Mouse (Mus musculus) forelimb bud, embryonic 11.5 days (tissue): ENCODE measurements around the gene Pced1b.
"Not testable (repeated sequence)": the region's sequence is repeated elsewhere in the genome, so short reads cannot be mapped to it uniquely, and the experiment has no call there.

ENCODE experiments used
- DNase-seq: peaks from one replicate; pipeline ENCODE4 v3.0.0-alpha.2; 2012; ENCODE audit warnings: low read depth, low spot score

Gene Pced1b

DNA sequence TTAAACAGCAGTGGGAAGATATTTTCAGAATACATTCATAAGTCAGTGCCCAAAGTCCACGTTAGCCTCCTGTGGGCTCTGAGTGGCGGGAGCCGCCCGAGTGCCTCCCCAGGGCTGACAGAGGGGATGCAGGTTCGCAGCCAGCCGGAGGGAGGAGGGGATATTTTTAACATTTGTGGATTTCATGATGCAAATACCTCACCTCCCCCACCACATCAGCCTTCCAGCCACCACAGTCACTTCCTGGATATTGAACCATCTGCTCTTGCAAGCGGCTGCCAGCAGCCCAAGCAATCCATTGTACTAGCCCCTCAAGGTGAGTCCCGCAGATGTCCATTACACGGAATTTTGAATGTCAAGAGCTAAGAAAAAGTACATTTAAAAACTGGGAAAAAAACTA lies 95.4 kb downstream of the Pced1b start:
- DNase-seq = no peak

DNA sequence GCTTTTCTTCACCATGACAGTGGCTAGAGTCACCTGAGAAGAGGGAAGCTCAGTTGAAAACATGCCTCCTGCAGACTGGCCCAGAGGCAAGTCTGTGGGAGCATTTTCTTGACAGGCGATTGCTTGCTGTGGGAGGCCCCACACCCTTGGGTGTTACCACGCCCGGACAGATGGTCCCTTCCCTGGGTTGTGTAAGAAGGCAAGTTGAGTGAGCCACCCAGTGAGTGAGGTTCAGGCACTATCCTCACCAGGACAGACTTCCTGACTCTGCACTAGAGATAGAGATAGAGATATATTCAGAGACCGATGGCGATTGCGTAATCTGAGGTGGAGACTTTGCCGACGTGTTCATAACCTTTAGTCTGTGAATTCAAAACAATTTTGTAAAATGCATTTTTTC lies 96.0 kb downstream of the Pced1b start:
- no peak for DNase-seq

DNA sequence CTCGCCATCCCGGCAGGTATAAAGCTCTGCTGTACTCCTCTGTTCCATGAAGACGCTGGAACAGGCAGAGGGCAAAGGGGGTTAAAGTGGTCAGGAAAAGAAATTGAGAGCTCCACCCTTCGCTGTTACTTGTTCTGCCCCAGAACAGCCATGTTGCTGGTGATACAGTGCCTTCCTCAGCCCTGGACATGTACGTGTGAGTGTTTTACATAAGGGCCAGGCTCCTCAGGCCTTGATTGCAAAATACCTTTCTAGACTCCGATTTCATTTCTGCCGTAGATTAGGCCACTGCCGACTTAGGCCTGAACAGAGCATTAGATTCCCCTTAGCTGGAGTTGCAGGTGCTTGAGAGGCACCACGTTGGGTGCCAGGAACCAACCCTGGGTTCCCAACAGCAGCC lies 97.0 kb downstream of the Pced1b start:
- DNase-seq = no peak

DNA sequence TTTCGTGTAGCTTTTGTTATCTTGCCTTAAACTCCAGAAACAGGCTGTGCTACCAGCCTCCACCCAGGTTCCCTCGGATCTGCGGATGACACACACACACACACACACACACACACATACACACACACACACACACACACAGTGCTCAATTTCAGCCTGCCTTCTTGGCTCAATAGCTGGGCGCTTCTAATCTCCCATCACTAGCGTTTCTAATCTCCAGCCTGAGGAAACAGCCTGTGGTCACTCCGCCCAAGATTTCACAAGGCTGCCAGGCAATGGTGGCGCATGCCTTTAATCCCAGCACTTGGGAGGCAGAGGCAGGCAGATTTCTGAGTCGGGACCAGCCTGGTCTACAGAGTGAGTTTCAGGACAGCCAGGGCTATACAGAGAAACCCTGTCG lies 98.2 kb downstream of the Pced1b start:
- DNase-seq = no peak

DNA sequence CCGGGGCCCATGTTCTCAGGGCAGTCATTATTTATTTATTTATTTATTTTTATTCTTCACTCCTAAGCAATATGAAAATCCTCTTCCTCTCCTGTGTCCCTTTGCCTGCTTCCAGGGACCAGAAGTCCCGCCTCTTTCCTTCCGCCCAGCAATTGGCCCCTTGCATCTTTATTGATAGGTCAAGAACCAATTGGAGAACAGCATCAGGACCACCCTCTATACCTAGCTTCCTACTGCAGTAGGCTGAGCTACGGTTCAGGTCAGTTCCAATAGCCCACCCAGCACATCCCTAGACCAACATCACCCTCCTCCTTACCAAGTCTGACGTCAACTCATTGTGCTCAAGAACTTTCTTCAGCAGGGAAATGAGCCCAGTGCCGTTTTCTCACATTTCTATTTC lies 99.0 kb downstream of the Pced1b start:
- no peak for DNase-seq

DNA sequence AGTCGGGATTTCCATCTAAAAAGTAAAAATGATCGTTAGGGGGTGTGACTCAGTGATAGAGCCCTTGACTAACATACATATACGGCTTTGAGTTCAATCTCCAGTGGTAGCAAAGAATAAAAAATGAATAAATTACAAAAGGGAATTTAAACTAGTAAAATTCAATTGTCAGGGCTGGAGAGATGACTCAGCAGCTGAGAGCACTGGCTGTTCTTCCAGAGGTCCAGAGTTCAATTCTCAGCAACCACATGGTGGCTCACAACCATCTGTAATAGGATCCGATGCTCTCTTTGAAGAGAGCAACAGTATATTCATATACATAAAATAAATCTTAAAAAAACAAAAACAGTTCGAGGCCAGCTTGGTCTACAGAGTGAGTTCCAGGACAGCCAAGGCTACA lies 99.5 kb downstream of the Pced1b start:
- DNase-seq = no peak

DNA sequence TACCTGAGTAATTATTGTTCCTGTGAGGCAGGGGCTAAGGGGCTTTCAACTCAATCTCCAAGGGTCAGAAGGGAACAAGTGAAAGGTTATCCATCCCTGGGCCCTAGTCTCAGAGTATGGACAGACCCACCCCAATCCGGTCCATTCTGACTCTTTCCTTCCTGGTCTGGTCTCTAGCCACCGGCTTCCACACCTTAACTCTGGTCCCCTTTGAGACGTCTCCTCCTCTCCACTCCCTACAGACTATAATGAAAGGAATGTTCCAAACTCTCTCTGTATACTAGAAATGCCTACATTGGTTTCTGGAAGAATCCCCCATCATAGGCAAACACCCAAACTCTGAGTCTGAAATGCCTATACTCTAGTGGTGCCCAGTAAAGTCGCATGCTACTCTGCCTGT lies 100.0 kb downstream of the Pced1b start:
- DNase-seq = no peak

DNA sequence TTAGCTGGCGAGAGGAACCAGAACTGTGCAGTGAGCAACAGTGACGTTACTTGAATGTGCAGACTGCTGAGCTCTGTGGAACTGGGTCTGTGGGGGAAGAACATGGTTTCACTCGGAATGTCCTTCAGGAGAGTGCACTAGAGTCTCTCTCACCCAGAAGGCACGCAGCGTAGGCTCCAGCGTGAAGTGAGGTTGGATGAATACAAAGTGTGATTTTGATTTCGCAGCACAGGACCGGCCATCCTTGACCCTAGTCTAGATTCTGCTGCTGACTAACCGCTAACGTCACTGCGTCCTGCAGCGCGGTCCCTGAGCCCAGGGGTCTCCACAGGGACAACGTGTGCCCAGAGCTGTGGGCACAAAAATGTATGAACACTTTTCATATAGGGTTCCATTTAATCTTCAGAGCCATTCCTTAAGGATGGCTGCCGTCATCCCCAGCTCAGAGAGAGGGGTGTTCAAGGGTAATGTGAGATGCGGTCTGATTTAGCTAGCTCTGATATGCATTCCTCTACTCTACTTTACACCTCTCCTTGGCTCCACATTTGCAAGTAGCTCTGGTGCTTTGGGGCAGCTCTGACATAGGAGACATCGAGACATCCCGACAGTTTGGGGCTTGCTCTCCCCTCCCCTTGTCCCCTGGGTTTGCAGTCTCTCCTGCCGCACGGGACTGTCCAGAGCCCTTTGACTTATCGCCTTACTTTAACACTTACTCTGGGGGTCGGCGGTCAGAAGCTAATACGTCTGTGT lies 101.8 kb downstream of the Pced1b start:
- no peak for DNase-seq

DNA sequence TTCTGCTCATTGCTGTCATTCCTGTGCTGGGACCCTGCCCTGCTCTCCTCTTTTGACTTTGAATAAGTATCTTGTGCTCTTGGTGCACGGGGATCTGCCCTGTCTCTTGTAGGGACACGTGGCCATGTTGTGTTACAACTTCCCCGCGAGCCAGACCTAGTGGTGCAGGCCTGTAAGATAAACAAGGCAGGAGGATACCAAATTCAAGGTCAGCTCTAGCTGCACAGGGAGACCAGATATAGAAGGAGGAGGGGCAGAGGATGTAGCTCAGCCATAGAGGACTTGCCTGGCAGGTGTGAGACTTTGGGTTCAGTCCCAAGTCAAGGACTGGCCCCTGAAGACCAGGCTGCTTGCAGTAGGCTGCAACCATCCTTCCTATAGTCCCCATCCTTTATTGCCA lies 103.6 kb downstream of the Pced1b start:
- DNase-seq = no peak

DNA sequence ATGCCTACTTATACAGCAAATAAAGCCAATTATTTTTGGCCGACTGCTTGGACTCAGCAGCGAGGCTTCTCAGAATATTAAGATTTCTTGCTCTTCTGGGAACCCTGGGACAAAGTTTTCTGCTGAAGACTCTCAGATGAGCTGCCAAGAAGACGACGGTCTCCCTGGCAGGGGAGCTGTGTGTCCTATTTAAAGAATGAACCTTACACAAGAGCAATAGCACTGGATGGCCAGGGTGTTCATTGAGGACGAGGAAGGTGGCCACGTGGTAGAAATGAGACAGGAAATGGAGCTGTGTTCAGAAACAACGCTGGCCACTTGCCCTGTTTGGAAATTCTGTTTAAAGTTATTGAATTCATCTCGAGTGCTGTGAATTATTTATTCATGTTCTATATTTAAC lies 104.1 kb downstream of the Pced1b start:
- no peak for DNase-seq

DNA sequence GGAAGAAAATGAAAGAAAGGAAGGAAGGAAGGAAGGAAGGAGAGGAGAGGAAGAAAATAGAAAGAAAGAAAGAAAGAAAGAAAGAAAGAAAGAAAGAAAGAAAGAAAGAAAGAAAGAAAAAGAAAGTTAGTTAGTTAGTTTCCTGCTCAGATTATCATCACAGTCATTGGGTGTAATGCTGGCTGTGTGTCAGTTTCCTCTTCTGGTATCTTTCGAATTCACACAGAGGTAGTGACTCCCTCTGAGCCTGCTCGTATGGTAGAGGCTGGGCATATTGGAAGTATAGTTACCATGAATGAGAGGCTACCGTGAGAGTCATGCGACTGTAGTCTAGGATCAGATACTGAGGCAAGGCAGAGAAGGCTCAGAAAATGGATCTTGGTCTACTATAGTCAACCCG lies 104.8 kb downstream of the Pced1b start:
- DNase-seq = no peak

DNA sequence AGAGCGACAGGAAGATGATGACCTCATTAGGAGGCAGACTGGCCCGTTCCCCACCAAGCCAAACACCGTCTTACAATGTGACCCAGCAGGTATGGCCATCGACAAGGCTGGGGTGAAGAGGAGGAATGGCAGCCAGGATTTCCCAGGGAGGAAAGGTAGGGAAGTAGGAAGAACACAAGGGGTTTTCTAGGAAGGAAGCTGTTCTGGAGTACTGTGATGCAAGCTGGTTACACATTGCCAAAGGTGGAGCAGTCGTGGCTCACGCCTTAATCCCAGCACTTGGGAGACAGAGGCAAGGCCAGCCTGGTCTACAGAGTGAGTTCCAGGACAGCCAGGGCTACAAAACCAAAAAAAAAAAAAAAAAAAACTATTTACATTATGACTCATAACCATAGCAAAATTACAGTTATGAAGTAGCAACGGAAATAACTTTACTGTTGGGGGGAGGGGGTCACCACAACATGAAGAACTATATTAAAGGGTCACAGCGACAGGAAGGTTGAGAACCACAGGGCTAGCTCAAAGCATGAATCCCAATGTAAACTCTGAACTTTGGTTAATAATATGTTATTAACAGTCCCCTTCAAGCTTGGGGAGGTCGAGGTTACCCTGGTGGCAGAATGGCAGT lies 108.9 kb downstream of the Pced1b start:
- no peak for DNase-seq

DNA sequence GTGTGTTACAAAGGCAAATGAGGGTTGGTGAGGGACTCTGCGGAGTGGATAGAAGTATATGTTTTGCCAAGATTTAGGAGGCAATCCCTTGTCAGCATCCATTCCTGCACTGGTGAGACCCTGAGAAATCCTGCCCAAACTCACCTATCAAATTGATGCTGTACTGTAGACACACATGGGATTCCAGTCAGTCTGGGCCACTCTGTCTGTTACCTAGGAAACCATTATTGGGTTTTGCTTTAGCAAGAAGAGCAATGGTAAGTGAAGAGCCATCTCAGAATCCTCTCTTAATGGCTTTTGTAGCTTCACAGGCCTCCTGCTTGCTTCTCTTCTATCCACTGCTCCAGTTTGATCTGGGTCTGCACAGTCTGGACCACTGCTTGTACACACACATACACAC lies 110.1 kb downstream of the Pced1b start:
- no peak for DNase-seq

DNA sequence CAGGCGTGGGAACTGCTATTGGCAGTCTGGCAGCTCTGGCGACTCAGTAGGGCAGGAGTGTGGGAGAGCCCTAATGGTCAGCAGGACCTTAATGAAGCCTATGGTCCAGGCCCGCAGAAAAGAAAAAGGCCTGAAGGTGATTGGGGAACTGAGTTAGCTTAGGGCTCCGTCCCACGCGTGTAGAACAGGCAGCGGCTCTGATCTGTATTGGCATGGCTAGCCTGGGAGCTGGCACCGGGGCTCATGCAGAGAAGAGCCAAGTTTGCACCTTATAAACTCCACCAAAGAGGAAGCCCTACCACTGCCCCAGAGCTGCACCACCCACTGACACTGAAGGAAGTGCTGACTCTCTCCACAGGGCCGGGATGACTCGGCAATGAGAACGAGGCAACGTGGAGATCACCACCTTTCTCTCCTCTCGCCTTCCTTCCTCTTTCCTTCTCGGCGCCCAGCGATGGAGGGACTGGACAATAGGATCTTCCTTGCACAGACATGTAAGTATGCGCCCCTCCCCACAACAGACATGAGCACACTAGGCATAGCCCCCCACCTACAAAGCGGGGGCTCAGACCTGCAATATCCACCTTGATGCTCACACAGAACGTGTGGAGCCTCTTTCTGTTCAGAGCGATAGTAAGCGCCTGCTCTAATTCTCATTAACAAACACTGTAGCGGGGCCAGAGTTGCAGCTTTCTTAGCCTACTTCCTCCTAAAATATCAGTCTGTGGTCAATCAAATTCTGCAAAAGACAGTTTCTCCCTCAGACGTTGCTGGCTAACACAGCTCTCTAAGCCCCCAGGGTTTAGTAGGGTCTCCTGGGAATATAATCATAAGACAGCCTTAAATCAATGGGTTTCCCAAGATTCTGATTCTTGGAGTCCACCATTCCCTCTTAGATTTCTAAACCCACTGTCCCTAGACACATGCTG lies 114.2 kb downstream of the Pced1b start:
- DNase-seq = no peak

DNA sequence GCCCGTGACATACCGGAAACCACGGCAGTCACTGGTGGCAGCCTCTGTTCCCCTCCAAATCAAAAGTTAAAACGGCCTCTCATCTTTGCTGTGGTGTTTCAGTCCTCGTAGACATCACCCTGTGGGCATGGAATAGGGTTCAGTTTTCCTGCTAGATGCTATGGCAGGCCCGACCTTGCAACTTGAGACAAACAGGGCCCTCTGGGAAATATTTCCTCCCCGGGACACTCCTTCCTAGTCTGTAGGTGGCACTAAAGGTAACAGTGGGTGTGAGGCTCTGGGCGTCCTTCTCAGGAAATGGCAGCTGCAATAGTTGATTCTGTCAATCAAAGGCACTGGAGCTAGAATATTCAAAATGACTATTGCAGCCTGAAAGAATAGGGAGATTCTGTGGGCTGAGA lies 114.9 kb downstream of the Pced1b start:
- DNase-seq = no peak

DNA sequence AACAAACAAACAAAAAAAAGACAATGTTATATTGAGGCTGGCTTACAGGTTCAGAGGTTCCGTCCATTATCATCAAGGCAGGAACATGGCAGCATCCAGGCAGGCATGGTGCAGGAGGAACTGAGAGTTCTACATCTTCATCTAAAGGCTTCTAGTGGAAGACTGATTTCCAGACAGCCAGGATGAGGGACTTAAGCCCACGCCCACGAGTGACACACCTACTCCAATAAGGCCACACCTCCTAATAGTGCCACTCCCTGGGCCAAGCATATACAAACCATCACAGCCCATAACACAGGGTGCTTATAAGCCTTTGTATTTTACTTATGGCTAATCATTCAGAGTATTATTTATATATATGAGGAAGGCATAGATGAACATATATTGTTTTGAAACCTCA lies 117.4 kb downstream of the Pced1b start:
- DNase-seq = not testable (repeated sequence)

DNA sequence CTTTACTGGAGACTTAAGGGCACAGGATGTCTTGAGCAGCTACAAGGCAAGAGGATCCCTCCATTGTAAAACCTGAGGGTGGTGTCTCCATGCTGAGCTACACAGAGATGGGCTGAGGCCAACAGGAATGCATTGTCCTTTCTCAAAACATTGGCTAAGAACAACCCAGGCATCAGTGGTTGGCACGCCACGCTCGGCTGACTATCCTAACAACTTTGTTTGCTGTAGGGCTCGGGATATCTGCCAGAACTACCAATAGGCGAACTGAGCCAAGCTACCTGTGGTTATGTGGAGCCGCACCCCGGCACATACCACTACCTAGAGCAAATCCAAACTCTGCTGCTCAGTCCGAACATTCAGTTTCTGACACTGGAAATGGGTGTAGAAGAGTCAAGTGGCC lies 118.1 kb downstream of the Pced1b start:
- DNase-seq = no peak

DNA sequence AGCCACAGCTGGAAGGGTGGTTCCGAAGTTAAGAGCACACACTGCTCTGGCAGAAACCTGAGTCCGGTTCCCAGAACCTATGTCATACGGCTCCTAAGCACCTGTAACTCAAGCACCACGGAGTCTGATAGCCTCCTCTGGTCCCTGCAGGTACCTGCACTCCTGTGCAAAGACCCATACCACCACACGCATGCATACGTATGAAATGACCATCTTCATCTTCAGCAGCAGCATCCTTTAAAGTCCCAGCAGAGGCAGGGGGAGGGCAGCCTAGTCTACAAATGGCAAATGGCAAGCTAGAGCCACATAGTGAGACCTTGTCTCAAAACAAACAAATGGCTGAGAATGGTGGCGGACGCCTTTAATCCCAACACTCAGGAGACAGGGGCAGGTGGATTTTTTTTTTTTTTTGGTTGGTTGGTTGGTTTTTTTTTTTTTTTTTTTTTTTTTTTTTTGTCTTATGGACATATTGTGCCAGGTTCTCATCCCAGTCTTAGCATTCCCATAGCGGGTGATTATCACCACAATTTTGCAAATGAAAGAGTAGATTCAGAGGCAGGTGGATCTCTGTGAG lies 121.2 kb downstream of the Pced1b start:
- DNase-seq = no peak

DNA sequence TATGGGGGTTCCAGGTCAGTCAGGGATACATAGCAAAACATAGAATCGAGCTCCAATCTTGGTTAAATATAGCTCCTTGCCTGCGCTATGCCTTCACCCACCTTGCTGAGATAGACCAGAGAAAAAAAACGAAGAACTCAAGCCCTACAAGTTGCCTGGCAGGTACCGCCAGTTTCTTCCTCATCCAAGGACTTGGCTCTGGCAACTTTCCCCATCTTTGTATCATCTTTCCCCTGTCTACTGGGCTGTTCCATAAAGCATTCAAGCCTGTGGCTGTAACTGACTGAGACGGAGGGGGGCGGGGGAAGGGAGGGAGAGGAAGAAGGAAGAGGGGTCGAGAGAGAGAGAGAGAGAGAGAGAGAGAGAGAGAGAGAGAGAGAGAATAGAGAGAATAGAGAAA lies 121.7 kb downstream of the Pced1b start:
- DNase-seq = no peak

DNA sequence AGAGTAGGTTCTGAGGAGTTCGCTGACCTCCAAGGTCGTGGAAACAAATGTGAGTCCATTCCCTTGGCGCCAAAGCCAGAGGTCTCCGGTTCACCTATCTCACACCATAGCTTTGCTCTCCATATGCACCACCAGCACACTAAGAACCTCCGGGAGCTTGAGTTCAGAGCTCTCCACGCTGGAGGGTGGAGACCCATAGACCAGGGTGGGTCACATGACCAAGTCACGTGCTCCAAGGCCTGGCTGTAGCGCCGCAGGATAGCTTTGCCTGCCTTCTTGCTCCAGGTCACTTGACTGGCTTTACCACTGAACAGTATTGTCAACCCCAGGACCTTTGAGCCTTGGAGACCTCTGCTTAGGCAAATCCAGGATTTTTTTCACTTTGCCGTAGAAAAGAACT lies 122.2 kb downstream of the Pced1b start:
- DNase-seq = no peak

DNA sequence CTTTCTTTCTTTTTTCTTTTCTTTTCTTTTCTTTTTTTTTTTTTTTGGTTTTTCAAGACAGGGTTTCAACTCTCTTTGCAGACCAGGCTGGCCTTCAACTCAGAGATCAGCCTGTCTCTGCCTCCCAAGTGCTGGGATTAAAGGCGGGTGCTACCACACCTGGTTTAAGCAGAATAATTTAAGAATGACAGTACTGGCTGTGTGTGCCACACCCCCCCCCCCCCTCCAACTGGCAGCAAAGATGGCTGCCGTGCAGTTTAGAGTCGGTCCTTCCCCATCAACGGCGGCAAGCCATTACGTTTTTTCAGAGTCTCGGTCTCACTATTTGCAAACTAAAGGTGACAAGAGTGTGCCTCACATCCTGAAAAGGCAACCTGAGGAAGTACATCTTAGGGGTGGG lies 124.0 kb downstream of the Pced1b start:
- no peak for DNase-seq

DNA sequence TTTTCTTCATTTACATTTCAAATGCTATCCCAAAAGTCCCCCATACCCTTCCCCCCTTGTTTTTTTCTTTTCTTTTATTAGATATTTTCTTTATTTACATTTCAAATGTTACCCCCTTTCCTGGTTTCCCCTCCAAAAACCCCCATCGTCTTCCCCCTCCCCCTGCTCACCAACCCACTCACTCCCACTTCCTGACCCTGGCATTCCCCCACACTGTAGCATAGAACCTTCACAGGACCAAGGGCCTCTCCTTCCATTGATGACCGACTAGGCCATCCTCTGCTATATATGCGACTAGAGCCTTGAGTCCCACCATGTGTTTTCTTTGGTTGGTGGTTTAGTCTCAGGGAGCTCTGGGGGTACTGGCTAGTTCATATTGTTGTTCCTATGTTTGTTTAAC lies 125.1 kb downstream of the Pced1b start:
- DNase-seq = not testable (repeated sequence)
